ENCODE assay signal across 10 mouse cellular contexts in genomic region chr16:10349876-10350275, GRCm38 (mm10). TPM values are rescaled to one million over a fixed set of nuclear protein-coding genes. Genes with fewer than 3 reads are reported as not detected.
DNase-seq lines count a peak whose midpoint lies in the region; ATAC-seq and TF ChIP-seq lines count a peak whose summit lies in the region.
"Had no signal": no experiment of that assay in that cellular context is flagged by ENCODE, and none has a peak within 500 bp of the region (broad histone marks: within the 10 kb centered on the region; RNA-seq: fewer than 3 reads in every experiment).

No protein-coding gene starts in this region.

- TF ChIP-seq CTCF in lung, adult 2 months (IDR thresholded peaks at IDR 0.05; ENCODE audit: insufficient read depth, low read length) = no peak
- no peak for TF ChIP-seq CTCF in forebrain, postnatal 0 days (IDR thresholded peaks at IDR 0.05; ENCODE audit: low read depth)

- no peak overlapping the region for H3K4me2 ChIP-seq in forebrain, postnatal 0 days (ENCODE audit: low read depth)

- H3K27ac ChIP-seq in forebrain, postnatal 0 days (ENCODE audit: low read depth, low read length) = no peak overlapping the region

- no peak for ATAC-seq in forebrain, postnatal 0 days

- no peaks in the 10 kb centered on the region for H3K9me3 ChIP-seq in forebrain, postnatal 0 days (ENCODE audit: low read length)

- no peaks in the 10 kb centered on the region for H3K27me3 ChIP-seq in forebrain, postnatal 0 days (ENCODE audit: insufficient read depth, low read length)

- WGBS in lung, adult 2 months = 69% methylated on average over 10 of the region's 10 CpGs
- 77% methylated on average over 10 of the region's 10 CpGs for WGBS in forebrain, postnatal 0 days

- H3K4me1 ChIP-seq in lung, adult 2 months (ENCODE audit: control insufficient read depth, insufficient read depth, low read length) = peaks cover 6% of the 10 kb centered on the region; the same call in 1 of the 2 replicates
- no peaks in the 10 kb centered on the region for H3K4me1 ChIP-seq in forebrain, postnatal 0 days (ENCODE audit: insufficient read depth)

- H3K4me3 ChIP-seq in lung, adult 2 months (replicated peaks; ENCODE audit: extremely low read depth, low read depth, low read length) = no peak overlapping the region
- no peak overlapping the region for H3K4me3 ChIP-seq in forebrain, postnatal 0 days (ENCODE audit: low read depth, low read length)

- no peaks in the 10 kb centered on the region for H3K36me3 ChIP-seq in forebrain, postnatal 0 days (ENCODE audit: insufficient read depth)

- TF ChIP-seq POLR2A in lung, adult 2 months (IDR thresholded peaks at IDR 0.05; ENCODE audit: borderline replicate concordance, extremely low read depth, low read depth, low read length) = no peak

- peak; percentile 49 for DNase-seq in adrenal gland, adult 2 months
- DNase-seq in adrenal gland, postnatal 4 days (ENCODE audit: low spot score in 2 of 2) = no peak
- DNase-seq in testis, postnatal 10 days (ENCODE audit: low spot score) = peak; percentile 60
- no peak for DNase-seq in testis, postnatal 14 days (ENCODE audit: low spot score)
- DNase-seq in lung, adult 2 months = peak; percentile 69
- no peak for DNase-seq in spleen, postnatal 4 days (ENCODE audit: low spot score in 2 of 2)
- DNase-seq in forebrain, postnatal 0 days = no peak
- DNase-seq in retina, embryonic 14.5 days (ENCODE audit: low spot score) = no peak
- DNase-seq: spleen, adult 18-20 months had no signal

- no peak overlapping the region for H3K9ac ChIP-seq in forebrain, postnatal 0 days

RNA-seq across cellular contexts. Expression of gene Emp2, which starts 36.1 kb away (rescaled TPM):
- total RNA-seq in adrenal gland, adult 2 months (2021) = 1 to 10 TPM; 6.0 to 8.5 TPM
- polyA plus RNA-seq in adrenal gland, adult 2 months (2012; rRNA removed) = 5.9 and 7.5 TPM in 2 replicates
- 10 to 100 TPM in 1 of 2 experiments, 1 to 10 TPM in 1; 9.7 to 12.5 TPM for total RNA-seq in adrenal gland, postnatal 4 days (2021)
- 763 and 1,000 TPM in 2 replicates for polyA plus RNA-seq in lung, adult 2 months (2012; rRNA removed)
- total RNA-seq in forebrain, postnatal 0 days (2014; rRNA removed) = 11.3 and 12.1 TPM in 2 replicates
- 13.2 and 18.5 TPM in 2 replicates for polyA plus RNA-seq in forebrain, postnatal 0 days (2015; fragmentation: Nextera tagmentation; extraction: Ambion mirVana)
- total RNA-seq: MEL had no signal

RNA-seq across cellular contexts. Expression of gene Tekt5, which starts 45.4 kb away (rescaled TPM):
- not detected for total RNA-seq in adrenal gland, adult 2 months (2021)
- polyA plus RNA-seq in adrenal gland, adult 2 months (2012; rRNA removed) = 0.09 TPM in 1 of 2 replicates, not detected in the other
- total RNA-seq in adrenal gland, postnatal 4 days (2021) = under 1 TPM in 1 of 2 experiments, not detected in 1; 0.28 TPM
- polyA plus RNA-seq in lung, adult 2 months (2012; rRNA removed) = 6.8 and 9.2 TPM in 2 replicates
- 3.9 and 5.4 TPM in 2 replicates for total RNA-seq in forebrain, postnatal 0 days (2014; rRNA removed)
- polyA plus RNA-seq in forebrain, postnatal 0 days (2015; fragmentation: Nextera tagmentation; extraction: Ambion mirVana) = 8.7 and 11.8 TPM in 2 replicates

Comparison
In these comparisons a context has a peak if more than half of its experiments do, and no peak if none do; other contexts are left out.
1. DNase-seq: peak in adrenal gland, adult 2 months (single experiment), testis, postnatal 10 days (single experiment) and lung, adult 2 months (single experiment); none in adrenal gland, postnatal 4 days (0 of 2), testis, postnatal 14 days (single experiment), spleen, postnatal 4 days (0 of 2), forebrain, postnatal 0 days (single experiment) and retina, embryonic 14.5 days (single experiment).